Mouse (Mus musculus) MEL (cell line): Measurements from ENCODE around the gene Itgb8.

ENCODE experiments used
- CTCF ChIP-seq, 3 experiments: IDR thresholded peaks in 2 of 3; conservative IDR thresholded peaks in 1 of 3; 2 replicates each; pipeline ENCODE4 v1.5.1; 2011 to 2012; ENCODE audit warnings: low read length in 3 of 3, low read depth in 2 of 3, mild to moderate bottlenecking in 2 of 3, improper control_type of control experiment in 1 of 3, inconsistent platforms in 1 of 3, mixed read lengths in 1 of 3, moderate library complexity in 1 of 3; ENCODE audit not compliant: control insufficient read depth in 1 of 3, insufficient read depth in 1 of 3, poor library complexity in 1 of 3, severe bottlenecking in 1 of 3
- HCFC1 ChIP-seq: IDR thresholded peaks from 2 replicates; pipeline ENCODE4 v1.6.1; 2012; ENCODE audit warnings: low read depth, mild to moderate bottlenecking, inconsistent platforms, low read length, improper control_type of control experiment, moderate library complexity
- MAX ChIP-seq: IDR thresholded peaks from 2 replicates; pipeline ENCODE4 v1.6.1; 2011; ENCODE audit warnings: low read length, improper control_type of control experiment
- POLR2A ChIP-seq, 2 experiments: IDR thresholded peaks; 2 replicates each; pipeline ENCODE4 v1.6.1; 2011 to 2012; ENCODE audit warnings: low read length in 2 of 2, mild to moderate bottlenecking in 2 of 2, control low read depth in 1 of 2, improper control_type of control experiment in 1 of 2, low read depth in 1 of 2, moderate library complexity in 1 of 2; ENCODE audit not compliant: control insufficient read depth in 1 of 2, insufficient read depth in 1 of 2, poor library complexity in 1 of 2

- TF ChIP-seq MAX (no peak), CTCF (IDR thresholded peaks at IDR 0.05 in 2 of 3, conservative IDR thresholded peaks at IDR 0.05 in 1 of 3; ENCODE audit: control insufficient read depth in 1 of 3, insufficient read depth in 1 of 3, low read depth in 2 of 3, low read length in 3 of 3, poor library complexity in 1 of 3, severe bottlenecking in 1 of 3) (no peak), POLR2A (IDR thresholded peaks at IDR 0.05; ENCODE audit: control insufficient read depth in 1 of 2, insufficient read depth in 1 of 2, low read depth in 1 of 2, low read length in 2 of 2, poor library complexity in 1 of 2) (no peak), HCFC1 (no peak)
Measured at GRCm38 (mm10) chr12:119110091-119110490, 128.5 kb downstream of the Itgb8 start.
